Mouse (Mus musculus) brain, embryonic 14.5 days (tissue): ENCODE measurements around the gene Cxcr5.

Experiments used
- CTCF ChIP-seq: fragments of 200-500 bp; IDR thresholded peaks from 2 replicates; pipeline ENCODE4 v1.5.1; 2012; ENCODE audit warnings: inconsistent platforms, mild to moderate bottlenecking, moderate library complexity, borderline replicate concordance; ENCODE audit not compliant: insufficient read depth, insufficient read length; ENCODE audit errors: extremely low read depth
- POLR2A ChIP-seq: fragments of 200-500 bp; IDR thresholded peaks from 2 replicates; pipeline ENCODE4 v1.6.1; 2012; ENCODE audit warnings: mild to moderate bottlenecking, inconsistent platforms, borderline replicate concordance; ENCODE audit not compliant: poor library complexity, insufficient read depth, insufficient read length, severe bottlenecking; ENCODE audit errors: extremely low read depth

- TF ChIP-seq CTCF, result no peak
- TF ChIP-seq POLR2A, result no peak
Observed at GRCm38 (mm10) chr9:44513610-44514009, 48.1 kb downstream of the Cxcr5 start.
